Mouse (Mus musculus) liver, adult 2 months (tissue): ENCODE results near the gene Adrb1. TPM values are rescaled to one million over a fixed set of nuclear protein-coding genes. Genes with fewer than 3 reads are reported as not detected.
A peak's percentile ranks its signal among the peaks of the same experiment; 100 is the strongest.

Experiments
- DNase-seq: peaks from one replicate; pipeline ENCODE4 v3.0.0-alpha.2; 2011; ENCODE audit warnings: low read depth, low spot score; ENCODE audit errors: extremely low read depth
- H3K27ac ChIP-seq: fragments of 200-500 bp; replicated peaks from 2 replicates; pipeline ENCODE4 v1.5.1; 2012; ENCODE audit warnings: low read depth, mild to moderate bottlenecking, control low read depth, inconsistent platforms, low read length; ENCODE audit not compliant: insufficient read depth
- H3K27me3 ChIP-seq: fragments of 200-500 bp; 2 replicates; pipeline ENCODE4 v1.6.1; 2012; ENCODE audit warnings: mild to moderate bottlenecking, moderate library complexity, low read length, inconsistent platforms; ENCODE audit not compliant: control insufficient read depth, insufficient read depth
- H3K36me3 ChIP-seq: fragments of 200-500 bp; 2 replicates; pipeline ENCODE4 v1.6.1; 2012; ENCODE audit warnings: low read length, inconsistent platforms; ENCODE audit not compliant: control insufficient read depth, insufficient read depth
- H3K4me1 ChIP-seq: fragments of 200-500 bp; 2 replicates; pipeline ENCODE4 v1.6.1; 2011; ENCODE audit warnings: low read length; ENCODE audit not compliant: control insufficient read depth, insufficient read depth
- H3K4me3 ChIP-seq: fragments of 200-500 bp; 2 replicates; pipeline ENCODE4 v1.5.1; 2011; ENCODE audit warnings: low read depth, mild to moderate bottlenecking, control low read depth, low read length, moderate library complexity; ENCODE audit not compliant: insufficient read depth
- H3K79me2 ChIP-seq: fragments of 200-500 bp; 2 replicates; pipeline ENCODE4 v1.6.1; 2012; ENCODE audit warnings: inconsistent platforms, mild to moderate bottlenecking, low read length, moderate library complexity; ENCODE audit not compliant: control insufficient read depth, insufficient read depth
- H3K9ac ChIP-seq: fragments of 200-500 bp; 2 replicates; pipeline ENCODE4 v1.6.1; 2012; ENCODE audit warnings: low read depth, mild to moderate bottlenecking, control low read depth, inconsistent platforms, low read length
- CTCF ChIP-seq: fragments of 200-500 bp; IDR thresholded peaks from 2 replicates; pipeline ENCODE4 v1.5.1; 2011; ENCODE audit warnings: low read depth, low read length, control low read depth
- POLR2A ChIP-seq: fragments of 200-500 bp; IDR thresholded peaks from 2 replicates; pipeline ENCODE4 v1.6.1; 2011; ENCODE audit warnings: low read length, control low read depth; ENCODE audit not compliant: insufficient read depth; ENCODE audit errors: extremely low read depth
- WGBS: fragments of 180-500 bp; shearing (Covaris S2); methylation state at CpG from one replicate; pipeline ENCODE4 v1.1.7; 2018; 5-methylcytosine and 5-hydroxymethylcytosine counted together
- polyA plus RNA-seq: library from polyadenylated mRNA; depleted of rRNA; stranded (reverse); fragments of >200 nt; gene quantifications from 2 replicates; pipeline ENCODE4 v1.2.3, GENCODE M21; 2012
- total RNA-seq: library from RNA; depleted of rRNA; stranded (reverse); fragments of >200 nt; gene quantifications from 2 replicates; pipeline ENCODE4 v1.2.3, GENCODE M21; 2014

Adrb1 gene
- total and polyA plus RNA-seq, 2 experiments, result 0.65 to 0.89 TPM

- TF ChIP-seq CTCF (no peak), POLR2A (no peak)
- Histone ChIP-seq H3K9ac (no peak overlapping the region), H3K27ac (no peak overlapping the region), H3K36me3 (no peaks in the 10 kb centered on the region), H3K4me1 (peaks cover 5% of the 10 kb centered on the region), H3K4me3 (no peak overlapping the region), H3K27me3 (no peaks in the 10 kb centered on the region), H3K79me2 (no peaks in the 10 kb centered on the region)
- DNase-seq, result no peak
- WGBS, result 94% methylated on average over 10 of the region's 10 CpGs
These were observed 34.3 kb upstream of the Adrb1 start for GRCm38 (mm10) chr19:56687676-56688075.

- Histone ChIP-seq H3K36me3 (no peaks in the 10 kb centered on the region), H3K4me1 (peaks cover 5% of the 10 kb centered on the region), H3K27me3 (0 out of 2 replicates have a peak, but pooled peaks cover 1% of the 10 kb centered on the region), H3K27ac (no peak overlapping the region), H3K9ac (no peak overlapping the region), H3K79me2 (no peaks in the 10 kb centered on the region), H3K4me3 (no peak overlapping the region)
- TF ChIP-seq CTCF (no peak), POLR2A (no peak)
- 29% methylated on average over 12 of the region's 12 CpGs for WGBS
- DNase-seq, result peak; percentile 64
These were observed 33.2 kb upstream of the Adrb1 start for GRCm38 (mm10) chr19:56688661-56689335.

- no peak for TF ChIP-seq POLR2A
- no peak for TF ChIP-seq CTCF
- no peak overlapping the region for H3K27ac ChIP-seq
These were observed 32.5 kb upstream of the Adrb1 start for GRCm38 (mm10) chr19:56689493-56689892.

GRCm38 (mm10) chr19:56691103-56691502 lies 30.9 kb upstream of the Adrb1 start:
- Histone ChIP-seq H3K27me3 (0 out of 2 replicates have a peak, but pooled peaks cover 3% of the 10 kb centered on the region), H3K36me3 (no peaks in the 10 kb centered on the region), H3K9ac (no peak overlapping the region), H3K79me2 (no peaks in the 10 kb centered on the region), H3K4me3 (no peak overlapping the region), H3K4me1 (peaks cover 3% of the 10 kb centered on the region; the same call in 1 of the 2 replicates), H3K27ac (no peak overlapping the region)
- DNase-seq, result no peak
- no peak for TF ChIP-seq POLR2A
- TF ChIP-seq CTCF, result no peak
- WGBS, result 97% methylated on average over 3 of the region's 3 CpGs

More at GRCm38 (mm10) chr19:56689493-56689892, 32.5 kb upstream of the Adrb1 start:
- DNase-seq, result peak; percentile 56
- Histone ChIP-seq H3K36me3 (no peaks in the 10 kb centered on the region), H3K27me3 (0 out of 2 replicates have a peak, but pooled peaks cover 3% of the 10 kb centered on the region), H3K4me3 (no peak overlapping the region), H3K79me2 (no peaks in the 10 kb centered on the region), H3K9ac (no peak overlapping the region), H3K4me1 (peaks cover 3% of the 10 kb centered on the region; the same call in 1 of the 2 replicates)
- 24% methylated on average over 6 of the region's 6 CpGs for WGBS

GRCm38 (mm10) chr19:56692451-56692850 lies 29.5 kb upstream of the Adrb1 start:
- Histone ChIP-seq H3K27ac (no peak overlapping the region), H3K79me2 (no peaks in the 10 kb centered on the region), H3K4me1 (peaks cover 3% of the 10 kb centered on the region; the same call in 1 of the 2 replicates), H3K4me3 (no peak overlapping the region), H3K9ac (no peak overlapping the region), H3K36me3 (no peaks in the 10 kb centered on the region), H3K27me3 (0 out of 2 replicates have a peak, but pooled peaks cover 3% of the 10 kb centered on the region)
- TF ChIP-seq POLR2A, result no peak
- 71% methylated on average over 5 of the region's 5 CpGs for WGBS
- DNase-seq, result no peak

GRCm38 (mm10) chr19:56697370-56698144 lies 24.4 kb upstream of the Adrb1 start:
- H3K4me1 ChIP-seq, result no peaks in the 10 kb centered on the region
- 95% methylated on average over 20 of the region's 20 CpGs for whole genome bisulfite sequencing
- no peak overlapping the region for H3K9ac ChIP-seq
- H3K36me3 ChIP-seq, result no peaks in the 10 kb centered on the region
- no peak for DNase-seq
- no peak overlapping the region for H3K27ac ChIP-seq
- H3K4me3 ChIP-seq, result no peak overlapping the region
- H3K79me2 ChIP-seq, result no peaks in the 10 kb centered on the region
- TF ChIP-seq POLR2A, result no peak
- no peak for TF ChIP-seq CTCF
- H3K27me3 ChIP-seq, result 0 out of 2 replicates have a peak, but pooled peaks cover 3% of the 10 kb centered on the region
